Mouse (Mus musculus): ENCODE data around the gene 6720489N17Rik. TPM values are rescaled to one million over a fixed set of nuclear protein-coding genes. Genes with fewer than 3 reads are reported as not detected.
"Not testable (repeated sequence)": the region's sequence is repeated elsewhere in the genome, so short reads cannot be mapped to it uniquely, and the experiment has no call there.

The 6720489N17Rik gene
- 1 to 10 TPM in 20 of 26 experiments, under 1 TPM in 6; 0.37 to 8.0 (median 2.2) TPM for total RNA-seq (2018; cell fraction: chromatin; rRNA removed)
- total RNA-seq (2018; cell fraction: cytosol; rRNA removed), result 1 to 10 TPM in 19 of 26 experiments, under 1 TPM in 7; 0.38 to 3.4 (median 1.5) TPM
- 1 to 10 TPM in 20 of 26 experiments, under 1 TPM in 6; 0.29 to 7.5 (median 2.1) TPM for total RNA-seq (2018; cell fraction: nucleus; rRNA removed)
- polyA plus RNA-seq (2018), result 0.79 to 2.9 TPM (median 2.0 TPM) in 3 replicates

GRCm38 (mm10) chr13:62623577-62624276 lies at the start of gene 6720489N17Rik:
6720489N17Rik (minus strand) TSS chr13:62624182.
- peak within 1 kb of the TSS; percentile 40 for H3K4me3 ChIP-seq (ENCODE audit: inconsistent target)
- H3K27ac ChIP-seq; H3K79me2 ChIP-seq (ENCODE audit: inconsistent target); H3K36me3 ChIP-seq (ENCODE audit: inconsistent target): not testable (repeated sequence)
- 4% methylated on average over 15 of the region's 15 CpGs for WGBS (ENCODE audit: missing documents)

- 22% methylated on average over 8 of the region's 8 CpGs for WGBS (ENCODE audit: missing documents)
Measured at GRCm38 (mm10) chr13:62653369-62653743, 29.4 kb upstream of the 6720489N17Rik start.

GRCm38 (mm10) chr13:62652681-62653368 lies 28.8 kb upstream of the 6720489N17Rik start:
- not testable (repeated sequence) for H3K79me2 ChIP-seq (ENCODE audit: inconsistent target); H3K36me3 ChIP-seq (ENCODE audit: inconsistent target)
- 2% methylated on average over 14 of the region's 16 CpGs for WGBS (ENCODE audit: missing documents)
- H3K4me3 ChIP-seq (ENCODE audit: inconsistent target), result peak overlapping the region; percentile 61
- H3K27ac ChIP-seq, result 0 out of 2 replicates have a peak overlapping the region, but pooled peaks have one; percentile 4

More at GRCm38 (mm10) chr13:62653369-62653743, 29.4 kb upstream of the 6720489N17Rik start:
- H3K27ac ChIP-seq, result 0 out of 2 replicates have a peak overlapping the region, but pooled peaks have one; percentile 4
- H3K79me2 ChIP-seq (ENCODE audit: inconsistent target), result no peaks in the 10 kb centered on the region
- H3K4me3 ChIP-seq (ENCODE audit: inconsistent target), result peak overlapping the region; percentile 61
- H3K36me3 ChIP-seq (ENCODE audit: inconsistent target), result no peaks in the 10 kb centered on the region

GRCm38 (mm10) chr13:62627071-62627470 lies 3.1 kb upstream of the 6720489N17Rik start:
- H3K36me3 ChIP-seq (ENCODE audit: inconsistent target); H3K4me3 ChIP-seq (ENCODE audit: inconsistent target); H3K27ac ChIP-seq; H3K79me2 ChIP-seq (ENCODE audit: inconsistent target): not testable (repeated sequence)
- 29% methylated on average over 1 of the region's 1 CpGs for WGBS (ENCODE audit: missing documents)

- H3K36me3 ChIP-seq (ENCODE audit: inconsistent target); H3K27ac ChIP-seq; H3K79me2 ChIP-seq (ENCODE audit: inconsistent target): not testable (repeated sequence)
- WGBS (ENCODE audit: missing documents), result 16% methylated on average over 6 of the region's 7 CpGs
- H3K4me3 ChIP-seq (ENCODE audit: inconsistent target), result peak overlapping the region; percentile 40
Measured at GRCm38 (mm10) chr13:62624277-62624665, 289 bp upstream of the 6720489N17Rik start.

GRCm38 (mm10) chr13:62617449-62617848 lies 6.5 kb downstream of the 6720489N17Rik start:
- H3K27ac ChIP-seq; H3K79me2 ChIP-seq (ENCODE audit: inconsistent target); H3K36me3 ChIP-seq (ENCODE audit: inconsistent target); H3K4me3 ChIP-seq (ENCODE audit: inconsistent target): not testable (repeated sequence)
- WGBS (ENCODE audit: missing documents), result 100% methylated on average over 2 of the region's 4 CpGs

- H3K4me3 ChIP-seq (ENCODE audit: inconsistent target); H3K27ac ChIP-seq; H3K36me3 ChIP-seq (ENCODE audit: inconsistent target); H3K79me2 ChIP-seq (ENCODE audit: inconsistent target): not testable (repeated sequence)
- no CpG with 5 or more reads among the region's 6 CpGs for WGBS (ENCODE audit: missing documents)
Measured at GRCm38 (mm10) chr13:62571099-62571498, 52.9 kb downstream of the 6720489N17Rik start, which contains the start of gene Zfp934. Zfp934 (minus strand) TSS chr13:62571199.

GRCm38 (mm10) chr13:62561696-62562095 lies 62.3 kb downstream of the 6720489N17Rik start:
- not testable (repeated sequence) for H3K27ac ChIP-seq; H3K79me2 ChIP-seq (ENCODE audit: inconsistent target); H3K36me3 ChIP-seq (ENCODE audit: inconsistent target); H3K4me3 ChIP-seq (ENCODE audit: inconsistent target)
- WGBS (ENCODE audit: missing documents), result no CpG with 5 or more reads among the region's 1 CpGs

GRCm38 (mm10) chr13:62558189-62559110 lies 65.5 kb downstream of the 6720489N17Rik start, which contains the start of gene Zfp935:
Zfp935 (minus strand) TSS chr13:62558511.
- Histone ChIP-seq H3K27ac (0 out of 2 replicates have a peak within 1 kb of the TSS, but pooled peaks have one; percentile 10), H3K4me3 (ENCODE audit: inconsistent target) (peak within 1 kb of the TSS; percentile 51)
- H3K36me3 ChIP-seq (ENCODE audit: inconsistent target); H3K79me2 ChIP-seq (ENCODE audit: inconsistent target): not testable (repeated sequence)
- 1% methylated on average over 22 of the region's 27 CpGs for WGBS (ENCODE audit: missing documents)

Other genes with a start within 250 kb of the 6720489N17Rik start
- gene Gm3604, start 241.0 kb downstream of the 6720489N17Rik start, polyA plus RNA-seq (2018), result 2.1 to 7.0 TPM (median 3.7 TPM) in 3 replicates
- 9.2 to 24.7 TPM (median 10.8 TPM) in 3 replicates for gene Gm49359, start 157.3 kb downstream of the 6720489N17Rik start, polyA plus RNA-seq (2018)
- gene Zfp935, start 65.7 kb downstream of the 6720489N17Rik start, polyA plus RNA-seq (2018), result not detected in 3 replicates
- 4.4 to 8.6 TPM (median 7.2 TPM) in 3 replicates for gene Zfp934, start 53.0 kb downstream of the 6720489N17Rik start, polyA plus RNA-seq (2018)
- gene Platr25, start 136.5 kb upstream of the 6720489N17Rik start, polyA plus RNA-seq (2018), result 3.9 to 12.8 TPM (median 10.8 TPM) in 3 replicates
- gene Gm5141, start 161.6 kb upstream of the 6720489N17Rik start, polyA plus RNA-seq (2018), result 1.8 to 5.2 TPM (median 2.6 TPM) in 3 replicates
- gene Fbp2, start 234.2 kb upstream of the 6720489N17Rik start, polyA plus RNA-seq (2018), result not detected in 3 replicates

Data from macrophage (primary cell).